Mouse (Mus musculus): Measurements from ENCODE around the gene Ikzf3. TPM values are rescaled to one million over a fixed set of nuclear protein-coding genes. Genes with fewer than 3 reads are reported as not detected.
A peak's percentile ranks its signal among the peaks of the same experiment; 100 is the strongest.

Ikzf3 gene
- polyA plus RNA-seq, 1 experiment from 2014 or later, result not detected

- Histone ChIP-seq H3K4me3 (no peak overlapping the region), H3K27ac (no peak overlapping the region), H3K4me1 (no peaks in the 10 kb centered on the region), H3K27me3 (ENCODE audit: low read depth, poor library complexity, severe bottlenecking) (peaks cover 17% of the 10 kb centered on the region), H3K9me3 (replicated peaks) (no peaks in the 10 kb centered on the region), H3K36me3 (no peaks in the 10 kb centered on the region)
- no peak for DNase-seq (ENCODE audit: low spot score)
These were observed 8.3 kb downstream of the Ikzf3 start for GRCm38 (mm10) chr11:98537480-98538034.

GRCm38 (mm10) chr11:98526824-98527461, 18.9 kb downstream of the Ikzf3 start:
- Histone ChIP-seq H3K4me1 (no peaks in the 10 kb centered on the region), H3K9me3 (replicated peaks) (no peaks in the 10 kb centered on the region), H3K4me3 (no peak overlapping the region), H3K27ac (no peak overlapping the region), H3K27me3 (ENCODE audit: low read depth, poor library complexity, severe bottlenecking) (no peaks in the 10 kb centered on the region), H3K36me3 (no peaks in the 10 kb centered on the region)
- no peak for DNase-seq (ENCODE audit: low spot score)
- WGBS, result 80% methylated on average over 10 of the region's 10 CpGs

GRCm38 (mm10) chr11:98525140-98525539, 20.7 kb downstream of the Ikzf3 start:
- WGBS, result 64% methylated on average over 4 of the region's 4 CpGs

GRCm38 (mm10) chr11:98520468-98520867, 25.4 kb downstream of the Ikzf3 start:
- H3K9me3 ChIP-seq (replicated peaks), result no peaks in the 10 kb centered on the region
- H3K4me3 ChIP-seq, result no peak overlapping the region
- no peaks in the 10 kb centered on the region for H3K36me3 ChIP-seq
- H3K4me1 ChIP-seq, result peaks cover 7% of the 10 kb centered on the region; the same call in 1 of the 2 replicates
- no peak overlapping the region for H3K27ac ChIP-seq
- H3K27me3 ChIP-seq (ENCODE audit: low read depth, poor library complexity, severe bottlenecking), result no peaks in the 10 kb centered on the region
- DNase-seq (ENCODE audit: low spot score), result no peak
- WGBS, result 58% methylated on average over 10 of the region's 10 CpGs

More at GRCm38 (mm10) chr11:98525140-98525539, 20.7 kb downstream of the Ikzf3 start:
- H3K9me3 ChIP-seq (replicated peaks), result no peaks in the 10 kb centered on the region
- peaks cover 5% of the 10 kb centered on the region; the same call in 1 of the 2 replicates for H3K4me1 ChIP-seq
- H3K27ac ChIP-seq, result no peak overlapping the region
- H3K4me3 ChIP-seq, result no peak overlapping the region
- DNase-seq (ENCODE audit: low spot score), result no peak
- H3K36me3 ChIP-seq, result no peaks in the 10 kb centered on the region
- H3K27me3 ChIP-seq (ENCODE audit: low read depth, poor library complexity, severe bottlenecking), result no peaks in the 10 kb centered on the region

GRCm38 (mm10) chr11:98513356-98513936, 32.4 kb downstream of the Ikzf3 start:
- Histone ChIP-seq H3K27ac (no peak overlapping the region), H3K27me3 (ENCODE audit: low read depth, poor library complexity, severe bottlenecking) (no peaks in the 10 kb centered on the region), H3K4me3 (no peak overlapping the region), H3K4me1 (no peaks in the 10 kb centered on the region), H3K9me3 (replicated peaks) (no peaks in the 10 kb centered on the region), H3K36me3 (no peaks in the 10 kb centered on the region)
- no peak for DNase-seq (ENCODE audit: low spot score)
- 87% methylated on average over 6 of the region's 6 CpGs for WGBS

GRCm38 (mm10) chr11:98512881-98513280, 33.0 kb downstream of the Ikzf3 start:
- Histone ChIP-seq H3K27me3 (ENCODE audit: low read depth, poor library complexity, severe bottlenecking) (no peaks in the 10 kb centered on the region), H3K27ac (no peak overlapping the region), H3K9me3 (replicated peaks) (no peaks in the 10 kb centered on the region), H3K4me1 (no peaks in the 10 kb centered on the region), H3K4me3 (no peak overlapping the region), H3K36me3 (no peaks in the 10 kb centered on the region)
- WGBS, result 93% methylated on average over 13 of the region's 13 CpGs
- no peak for DNase-seq (ENCODE audit: low spot score)

GRCm38 (mm10) chr11:98510125-98510524, 35.7 kb downstream of the Ikzf3 start:
- WGBS, result 89% methylated on average over 8 of the region's 8 CpGs
- Histone ChIP-seq H3K27ac (no peak overlapping the region), H3K9me3 (replicated peaks) (no peaks in the 10 kb centered on the region), H3K27me3 (ENCODE audit: low read depth, poor library complexity, severe bottlenecking) (no peaks in the 10 kb centered on the region), H3K4me1 (no peaks in the 10 kb centered on the region), H3K36me3 (no peaks in the 10 kb centered on the region), H3K4me3 (no peak overlapping the region)
- DNase-seq (ENCODE audit: low spot score), result no peak

GRCm38 (mm10) chr11:98509434-98509833, 36.4 kb downstream of the Ikzf3 start:
- no peaks in the 10 kb centered on the region for H3K27me3 ChIP-seq (ENCODE audit: low read depth, poor library complexity, severe bottlenecking)
- DNase-seq (ENCODE audit: low spot score), result no peak
- 83% methylated on average over 7 of the region's 7 CpGs for WGBS
- H3K27ac ChIP-seq, result no peak overlapping the region
- no peaks in the 10 kb centered on the region for H3K9me3 ChIP-seq (replicated peaks)
- H3K36me3 ChIP-seq, result no peaks in the 10 kb centered on the region
- no peak overlapping the region for H3K4me3 ChIP-seq
- H3K4me1 ChIP-seq, result no peaks in the 10 kb centered on the region

GRCm38 (mm10) chr11:98504926-98505325, 40.9 kb downstream of the Ikzf3 start:
- H3K27me3 ChIP-seq (ENCODE audit: low read depth, poor library complexity, severe bottlenecking), result peaks cover 24% of the 10 kb centered on the region
- H3K27ac ChIP-seq, result no peak overlapping the region
- 58% methylated on average over 3 of the region's 3 CpGs for WGBS
- H3K4me3 ChIP-seq, result no peak overlapping the region
- no peaks in the 10 kb centered on the region for H3K4me1 ChIP-seq
- H3K36me3 ChIP-seq, result no peaks in the 10 kb centered on the region
- H3K9me3 ChIP-seq (replicated peaks), result no peaks in the 10 kb centered on the region
- DNase-seq (ENCODE audit: low spot score), result no peak

GRCm38 (mm10) chr11:98497388-98498288, 48.2 kb downstream of the Ikzf3 start:
- peaks cover 22% of the 10 kb centered on the region for H3K4me1 ChIP-seq
- H3K36me3 ChIP-seq, result no peaks in the 10 kb centered on the region
- H3K4me3 ChIP-seq, result peak overlapping the region; percentile 24
- H3K27ac ChIP-seq, result peak overlapping the region; percentile 84
- DNase-seq (ENCODE audit: low spot score), result peak; percentile 53
- peaks cover 47% of the 10 kb centered on the region for H3K27me3 ChIP-seq (ENCODE audit: low read depth, poor library complexity, severe bottlenecking)
- H3K9me3 ChIP-seq (replicated peaks), result no peaks in the 10 kb centered on the region
- WGBS, result 30% methylated on average over 22 of the region's 22 CpGs

- H3K27me3 ChIP-seq (ENCODE audit: low read depth, poor library complexity, severe bottlenecking), result peaks cover 30% of the 10 kb centered on the region
- whole genome bisulfite sequencing, result 93% methylated on average over 5 of the region's 5 CpGs
- H3K36me3 ChIP-seq, result no peaks in the 10 kb centered on the region
- peaks cover 25% of the 10 kb centered on the region for H3K4me1 ChIP-seq
- H3K27ac ChIP-seq, result no peak overlapping the region
- DNase-seq (ENCODE audit: low spot score), result no peak
- H3K4me3 ChIP-seq, result no peak overlapping the region
- H3K9me3 ChIP-seq (replicated peaks), result no peaks in the 10 kb centered on the region
These were observed 50.6 kb downstream of the Ikzf3 start for GRCm38 (mm10) chr11:98495176-98495719.

- Histone ChIP-seq H3K36me3 (no peaks in the 10 kb centered on the region), H3K4me3 (no peak overlapping the region), H3K9me3 (replicated peaks) (no peaks in the 10 kb centered on the region), H3K27ac (peak overlapping the region; percentile 37; the same call in 1 of the 2 replicates), H3K27me3 (ENCODE audit: low read depth, poor library complexity, severe bottlenecking) (peaks cover 13% of the 10 kb centered on the region), H3K4me1 (peaks cover 34% of the 10 kb centered on the region)
- no peak for DNase-seq (ENCODE audit: low spot score)
- 78% methylated on average over 9 of the region's 9 CpGs for WGBS
These were observed 52.4 kb downstream of the Ikzf3 start for GRCm38 (mm10) chr11:98493394-98493793.
